Mouse (Mus musculus): ENCODE measurements around the gene Acadvl. TPM values are rescaled to one million over a fixed set of nuclear protein-coding genes. Genes with fewer than 3 reads are reported as not detected.

Acadvl gene
- polyA plus RNA-seq, 1 experiment from 2014 or later, result 57.6 TPM

GRCm38 (mm10) chr11:69966860-69967517 lies 48.2 kb downstream of the Acadvl start:
- WGBS, result 32% methylated on average over 17 of the region's 17 CpGs
- Histone ChIP-seq H3K4me1 (ENCODE audit: insufficient read depth) (no peaks in the 10 kb centered on the region), H3K9ac (peak overlapping the region; percentile 61), H3K4me3 (ENCODE audit: low read depth, low read length) (peak overlapping the region; percentile 48), H3K36me3 (ENCODE audit: insufficient read depth) (peaks cover 32% of the 10 kb centered on the region), H3K27ac (ENCODE audit: low read depth) (peak overlapping the region; percentile 88), H3K4me2 (peak overlapping the region; percentile 70), H3K9me3 (ENCODE audit: low read depth, low read length) (no peaks in the 10 kb centered on the region), H3K27me3 (ENCODE audit: insufficient read depth, low read length) (peaks cover 39% of the 10 kb centered on the region)
- no peak for ATAC-seq (ENCODE audit: insufficient read depth)
- TF ChIP-seq CTCF (IDR thresholded peaks at IDR 0.05; ENCODE audit: low read depth), result 0 out of 2 replicates have a peak, but pooled peaks have one; percentile 3
- no peak for DNase-seq

- Histone ChIP-seq H3K27me3 (ENCODE audit: insufficient read depth, low read length) (peaks cover 39% of the 10 kb centered on the region), H3K4me2 (peak overlapping the region; percentile 70), H3K4me1 (ENCODE audit: insufficient read depth) (no peaks in the 10 kb centered on the region), H3K36me3 (ENCODE audit: insufficient read depth) (peaks cover 27% of the 10 kb centered on the region), H3K9ac (peak overlapping the region; percentile 61), H3K27ac (ENCODE audit: low read depth) (peak overlapping the region; percentile 88), H3K4me3 (ENCODE audit: low read depth, low read length) (peak overlapping the region; percentile 48), H3K9me3 (ENCODE audit: low read depth, low read length) (no peaks in the 10 kb centered on the region)
- ATAC-seq (ENCODE audit: insufficient read depth), result peak; percentile 78
- WGBS, result 1% methylated on average over 58 of the region's 59 CpGs
- TF ChIP-seq CTCF (IDR thresholded peaks at IDR 0.05; ENCODE audit: low read depth), result no peak
- DNase-seq, result peak; percentile 64
These were observed 49.0 kb downstream of the Acadvl start for GRCm38 (mm10) chr11:69966006-69966859.

GRCm38 (mm10) chr11:69965271-69966005 lies 49.8 kb downstream of the Acadvl start:
- peak overlapping the region; percentile 70 for H3K4me2 ChIP-seq
- peak overlapping the region; percentile 48 for H3K4me3 ChIP-seq (ENCODE audit: low read depth, low read length)
- peaks cover 25% of the 10 kb centered on the region for H3K36me3 ChIP-seq (ENCODE audit: insufficient read depth)
- no peaks in the 10 kb centered on the region for H3K9me3 ChIP-seq (ENCODE audit: low read depth, low read length)
- peak; percentile 45 for ATAC-seq (ENCODE audit: insufficient read depth)
- H3K27me3 ChIP-seq (ENCODE audit: insufficient read depth, low read length), result peaks cover 39% of the 10 kb centered on the region
- 2% methylated on average over 49 of the region's 49 CpGs for WGBS
- H3K4me1 ChIP-seq (ENCODE audit: insufficient read depth), result no peaks in the 10 kb centered on the region
- peak; percentile 83 for DNase-seq
- peak overlapping the region; percentile 61 for H3K9ac ChIP-seq
- TF ChIP-seq CTCF (IDR thresholded peaks at IDR 0.05; ENCODE audit: low read depth), result no peak
- peak overlapping the region; percentile 88 for H3K27ac ChIP-seq (ENCODE audit: low read depth)

GRCm38 (mm10) chr11:69964650-69965270 lies 50.5 kb downstream of the Acadvl start, which contains the start of gene Cldn7:
Gene Cldn7 (plus strand): TSS chr11:69964779.
- Histone ChIP-seq H3K4me2 (peak within 1 kb of the TSS; percentile 70), H3K9ac (peak within 1 kb of the TSS; percentile 61), H3K9me3 (ENCODE audit: low read depth, low read length) (no peaks in the 10 kb centered on the region), H3K4me1 (ENCODE audit: insufficient read depth) (no peaks in the 10 kb centered on the region), H3K4me3 (ENCODE audit: low read depth, low read length) (peak within 1 kb of the TSS; percentile 48), H3K27me3 (ENCODE audit: insufficient read depth, low read length) (peaks cover 39% of the 10 kb centered on the region), H3K27ac (ENCODE audit: low read depth) (peak within 1 kb of the TSS; percentile 88), H3K36me3 (ENCODE audit: insufficient read depth) (peaks cover 18% of the 10 kb centered on the region)
- ATAC-seq (ENCODE audit: insufficient read depth) (peak; percentile 19; the same call in 1 of the 2 replicates), DNase-seq (no peak)
- no peak for TF ChIP-seq CTCF (IDR thresholded peaks at IDR 0.05; ENCODE audit: low read depth)
- WGBS, result 7% methylated on average over 24 of the region's 24 CpGs

GRCm38 (mm10) chr11:69961841-69962240 lies 53.4 kb downstream of the Acadvl start:
- Histone ChIP-seq H3K27ac (ENCODE audit: low read depth) (no peak overlapping the region), H3K4me2 (no peak overlapping the region), H3K4me3 (ENCODE audit: low read depth, low read length) (no peak overlapping the region), H3K36me3 (ENCODE audit: insufficient read depth) (no peaks in the 10 kb centered on the region), H3K9ac (no peak overlapping the region), H3K4me1 (ENCODE audit: insufficient read depth) (no peaks in the 10 kb centered on the region), H3K27me3 (ENCODE audit: insufficient read depth, low read length) (peaks cover 30% of the 10 kb centered on the region), H3K9me3 (ENCODE audit: low read depth, low read length) (no peaks in the 10 kb centered on the region)
- TF ChIP-seq CTCF (IDR thresholded peaks at IDR 0.05; ENCODE audit: low read depth), result no peak
- ATAC-seq (ENCODE audit: insufficient read depth) (no peak), DNase-seq (no peak)
- 45% methylated on average over 5 of the region's 5 CpGs for WGBS

- ATAC-seq (ENCODE audit: insufficient read depth) (no peak), DNase-seq (peak; percentile 26)
- no peaks in the 10 kb centered on the region for H3K4me1 ChIP-seq (ENCODE audit: insufficient read depth)
- H3K27ac ChIP-seq (ENCODE audit: low read depth), result no peak overlapping the region
- no peaks in the 10 kb centered on the region for H3K36me3 ChIP-seq (ENCODE audit: insufficient read depth)
- TF ChIP-seq CTCF (IDR thresholded peaks at IDR 0.05; ENCODE audit: low read depth), result peak; percentile 55
- 31% methylated on average over 5 of the region's 5 CpGs for WGBS
- H3K9me3 ChIP-seq (ENCODE audit: low read depth, low read length), result no peaks in the 10 kb centered on the region
- no peak overlapping the region for H3K9ac ChIP-seq
- peaks cover 19% of the 10 kb centered on the region for H3K27me3 ChIP-seq (ENCODE audit: insufficient read depth, low read length)
- no peak overlapping the region for H3K4me2 ChIP-seq
- no peak overlapping the region for H3K4me3 ChIP-seq (ENCODE audit: low read depth, low read length)
These were observed 54.6 kb downstream of the Acadvl start for GRCm38 (mm10) chr11:69960616-69961015.

MicroRNAs encoded within 50 kb of the gene (microRNA counts, 519-probe panel; counts per million panel counts)
- microRNA mmu-miR-324-3p (30.5 counts per million), microRNA mmu-miR-324-5p (3,001 counts per million, percentile 56 among the panel's probes with 10 or more counts)

Small RNA genes within 50 kb of the gene (microRNA-seq; reads per million reads assigned to microRNA genes)
- gene Gm44349 (ENCODE audit: borderline number of aligned reads), result not detected
- 3,974 reads per million, percentile 86 among the genes with 10 or more reads in this experiment for gene Mir324 (ENCODE audit: borderline number of aligned reads)

Other genes with a start within 250 kb of the Acadvl start
- 2.5 TPM in 2 replicates for gene Zbtb4, start 249.5 kb downstream of the Acadvl start, polyA plus RNA-seq (2014; fragmentation: Nextera tagmentation; extraction: Ambion mirVana)
- 12.1 and 14.6 TPM in 2 replicates for gene Chrnb1, start 219.5 kb downstream of the Acadvl start, polyA plus RNA-seq (2014; fragmentation: Nextera tagmentation; extraction: Ambion mirVana)
- 1.6 TPM in 2 replicates for gene Fgf11, start 213.6 kb downstream of the Acadvl start, polyA plus RNA-seq (2014; fragmentation: Nextera tagmentation; extraction: Ambion mirVana)
- gene Tmem102, start 209.8 kb downstream of the Acadvl start, polyA plus RNA-seq (2014; fragmentation: Nextera tagmentation; extraction: Ambion mirVana), result 4.3 and 5.0 TPM in 2 replicates
- not detected in 2 replicates for gene Gm39566, start 200.1 kb downstream of the Acadvl start, polyA plus RNA-seq (2014; fragmentation: Nextera tagmentation; extraction: Ambion mirVana)
- not detected in 2 replicates for gene Spem2, start 196.9 kb downstream of the Acadvl start, polyA plus RNA-seq (2014; fragmentation: Nextera tagmentation; extraction: Ambion mirVana)
- gene Spem1, start 193.2 kb downstream of the Acadvl start, polyA plus RNA-seq (2014; fragmentation: Nextera tagmentation; extraction: Ambion mirVana), result not detected in 2 replicates
- gene Nlgn2, start 177.6 kb downstream of the Acadvl start, polyA plus RNA-seq (2014; fragmentation: Nextera tagmentation; extraction: Ambion mirVana), result 6.6 and 7.8 TPM in 2 replicates
- 443 and 457 TPM in 2 replicates for gene Tmem256, start 176.9 kb downstream of the Acadvl start, polyA plus RNA-seq (2014; fragmentation: Nextera tagmentation; extraction: Ambion mirVana)
- 115 and 118 TPM in 2 replicates for gene Plscr3, start 169.0 kb downstream of the Acadvl start, polyA plus RNA-seq (2014; fragmentation: Nextera tagmentation; extraction: Ambion mirVana)
- 5.9 and 6.1 TPM in 2 replicates for gene Tnk1, start 156.7 kb downstream of the Acadvl start, polyA plus RNA-seq (2014; fragmentation: Nextera tagmentation; extraction: Ambion mirVana)
- gene Tmem95, start 137.4 kb downstream of the Acadvl start, polyA plus RNA-seq (2014; fragmentation: Nextera tagmentation; extraction: Ambion mirVana), result not detected in 2 replicates
- 6.2 and 7.5 TPM in 2 replicates for gene Kctd11, start 134.0 kb downstream of the Acadvl start, polyA plus RNA-seq (2014; fragmentation: Nextera tagmentation; extraction: Ambion mirVana)
- gene Acap1, start 119.9 kb downstream of the Acadvl start, polyA plus RNA-seq (2014; fragmentation: Nextera tagmentation; extraction: Ambion mirVana), result 0.38 and 0.83 TPM in 2 replicates
- gene 2810408A11Rik, start 114.4 kb downstream of the Acadvl start, polyA plus RNA-seq (2014; fragmentation: Nextera tagmentation; extraction: Ambion mirVana), result 11.3 and 14.1 TPM in 2 replicates
- 12.5 and 13.1 TPM in 2 replicates for gene Neurl4, start 114.3 kb downstream of the Acadvl start, polyA plus RNA-seq (2014; fragmentation: Nextera tagmentation; extraction: Ambion mirVana)
- 67.5 and 78.6 TPM in 2 replicates for gene Gps2, start 101.5 kb downstream of the Acadvl start, polyA plus RNA-seq (2014; fragmentation: Nextera tagmentation; extraction: Ambion mirVana)
- 1,945 and 2,006 TPM in 2 replicates for gene Eif5a, start 93.5 kb downstream of the Acadvl start, polyA plus RNA-seq (2014; fragmentation: Nextera tagmentation; extraction: Ambion mirVana)
- 4.7 and 6.1 TPM in 2 replicates for gene Ybx2, start 79.6 kb downstream of the Acadvl start, polyA plus RNA-seq (2014; fragmentation: Nextera tagmentation; extraction: Ambion mirVana)
- gene Slc2a4, start 67.2 kb downstream of the Acadvl start, polyA plus RNA-seq (2014; fragmentation: Nextera tagmentation; extraction: Ambion mirVana), result 14.9 and 19.0 TPM in 2 replicates
- gene Cldn7, start 50.6 kb downstream of the Acadvl start, polyA plus RNA-seq (2014; fragmentation: Nextera tagmentation; extraction: Ambion mirVana), result 76.7 and 86.4 TPM in 2 replicates
- gene Ctdnep1, start 34.3 kb downstream of the Acadvl start, polyA plus RNA-seq (2014; fragmentation: Nextera tagmentation; extraction: Ambion mirVana), result 25.4 and 28.3 TPM in 2 replicates
- gene Elp5, start 32.9 kb downstream of the Acadvl start, polyA plus RNA-seq (2014; fragmentation: Nextera tagmentation; extraction: Ambion mirVana), result 108 and 113 TPM in 2 replicates
- gene Gabarap, start 24.3 kb downstream of the Acadvl start, polyA plus RNA-seq (2014; fragmentation: Nextera tagmentation; extraction: Ambion mirVana), result 444 and 455 TPM in 2 replicates
- gene Phf23, start 19.6 kb downstream of the Acadvl start, polyA plus RNA-seq (2014; fragmentation: Nextera tagmentation; extraction: Ambion mirVana), result 41.1 and 42.8 TPM in 2 replicates
- 36.2 and 40.8 TPM in 2 replicates for gene Dvl2, start 14.8 kb downstream of the Acadvl start, polyA plus RNA-seq (2014; fragmentation: Nextera tagmentation; extraction: Ambion mirVana)
- 5.9 and 7.4 TPM in 2 replicates for gene Dlg4, start 1.5 kb upstream of the Acadvl start, polyA plus RNA-seq (2014; fragmentation: Nextera tagmentation; extraction: Ambion mirVana)
- not detected in 2 replicates for gene Asgr1, start 38.7 kb upstream of the Acadvl start, polyA plus RNA-seq (2014; fragmentation: Nextera tagmentation; extraction: Ambion mirVana)
- gene Asgr2, start 77.2 kb upstream of the Acadvl start, polyA plus RNA-seq (2014; fragmentation: Nextera tagmentation; extraction: Ambion mirVana), result 0.47 and 0.78 TPM in 2 replicates
- gene Mgl2, start 114.9 kb upstream of the Acadvl start, polyA plus RNA-seq (2014; fragmentation: Nextera tagmentation; extraction: Ambion mirVana), result 5.9 and 6.4 TPM in 2 replicates
- 0.18 and 1.1 TPM in 2 replicates for gene Clec10a, start 140.8 kb upstream of the Acadvl start, polyA plus RNA-seq (2014; fragmentation: Nextera tagmentation; extraction: Ambion mirVana)
- 0.23 and 0.63 TPM in 2 replicates for gene Slc16a11, start 197.3 kb upstream of the Acadvl start, polyA plus RNA-seq (2014; fragmentation: Nextera tagmentation; extraction: Ambion mirVana)
- 4.4 and 6.2 TPM in 2 replicates for gene Slc16a13, start 205.7 kb upstream of the Acadvl start, polyA plus RNA-seq (2014; fragmentation: Nextera tagmentation; extraction: Ambion mirVana)
- 30.3 and 30.9 TPM in 2 replicates for gene Bcl6b, start 214.4 kb upstream of the Acadvl start, polyA plus RNA-seq (2014; fragmentation: Nextera tagmentation; extraction: Ambion mirVana)
- 180 and 198 TPM in 2 replicates for gene 0610010K14Rik, start 222.5 kb upstream of the Acadvl start, polyA plus RNA-seq (2014; fragmentation: Nextera tagmentation; extraction: Ambion mirVana)
- gene Gm21988, start 224.4 kb upstream of the Acadvl start, polyA plus RNA-seq (2014; fragmentation: Nextera tagmentation; extraction: Ambion mirVana), result 9.3 and 10.8 TPM in 2 replicates
- gene Rnasek, start 224.4 kb upstream of the Acadvl start, polyA plus RNA-seq (2014; fragmentation: Nextera tagmentation; extraction: Ambion mirVana), result 135 and 140 TPM in 2 replicates
- 6.6 and 6.9 TPM in 2 replicates for gene Alox12, start 239.9 kb upstream of the Acadvl start, polyA plus RNA-seq (2014; fragmentation: Nextera tagmentation; extraction: Ambion mirVana)